Mouse (Mus musculus) embryonic fibroblast, embryonic 13.5 days (primary cell): Measurements from ENCODE around the gene Olfr1135.

ENCODE experiments used
- CTCF ChIP-seq: IDR thresholded peaks from 2 replicates; pipeline ENCODE4 v1.5.1; 2011; ENCODE audit warnings: mild to moderate bottlenecking, control low read depth, low read length, moderate library complexity, borderline replicate concordance; ENCODE audit not compliant: insufficient read depth
- POLR2A ChIP-seq: IDR thresholded peaks from 2 replicates; pipeline ENCODE4 v1.6.1; 2011; ENCODE audit warnings: low read depth, mild to moderate bottlenecking, control low read depth, low read length, moderate library complexity

- TF ChIP-seq CTCF (no peak), POLR2A (no peak)
Measured at GRCm38 (mm10) chr2:87647274-87647673, 26.2 kb downstream of the Olfr1135 start, which contains the start of gene Olfr1133.
